Mouse (Mus musculus) gastrocnemius, postnatal 10 days (tissue): Measurements from ENCODE around the gene Mcoln2. TPM values are rescaled to one million over a fixed set of nuclear protein-coding genes. Genes with fewer than 3 reads are reported as not detected.
A peak's percentile ranks its signal among the peaks of the same experiment; 100 is the strongest.

Experiments used
- DNase-seq: peaks from one replicate; pipeline ENCODE4 v3.0.0; 2021; ENCODE audit warnings: mixed read lengths
- total RNA-seq, 2 experiments: library from RNA; stranded (reverse); gene quantifications; 2 replicates each; pipeline ENCODE4 v1.2.3; 2021

The Mcoln2 gene
- total RNA-seq, 2 experiments from 2014 or later, result 0.14 to 0.54 TPM

DNA sequence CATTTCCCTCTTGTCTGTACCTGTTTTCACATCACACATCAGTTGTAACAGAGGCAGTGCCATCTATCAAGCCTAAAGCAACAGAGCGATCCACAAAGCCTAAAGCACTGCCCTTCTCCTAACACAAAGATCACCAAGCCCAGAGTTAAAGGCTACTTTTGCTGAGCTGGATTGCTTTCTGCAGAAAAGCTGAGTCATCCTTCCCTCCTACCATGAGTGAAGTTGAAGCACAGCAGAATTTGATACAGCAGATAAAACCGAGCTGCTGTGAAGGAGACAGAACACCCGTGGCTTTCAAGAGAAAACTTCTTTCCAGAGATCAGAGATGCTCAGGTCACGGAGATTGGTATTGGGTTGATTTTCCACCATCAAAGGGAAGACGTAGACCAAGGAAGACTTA, 3.5 kb upstream of the Mcoln2 start:
- DNase-seq, result no peak

DNA sequence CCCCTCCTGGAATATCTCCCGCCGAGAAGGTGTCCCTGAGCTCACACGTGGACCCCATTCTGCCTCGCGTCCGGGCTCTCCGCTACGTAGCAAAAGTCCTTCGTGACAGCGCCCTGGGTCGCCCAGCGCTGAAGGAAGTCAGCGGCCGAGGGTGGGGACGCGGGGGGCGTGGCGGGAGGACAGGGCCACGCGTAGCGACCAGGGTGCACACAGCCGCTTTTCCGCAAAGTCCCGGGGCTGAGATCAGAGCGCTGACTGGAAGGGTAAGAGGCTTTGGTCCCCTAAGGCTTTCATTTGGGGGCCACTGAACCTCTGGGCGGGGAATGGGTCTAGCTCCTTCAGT, 396 bp downstream of the Mcoln2 start:
- DNase-seq, result peak; percentile 57

DNA sequence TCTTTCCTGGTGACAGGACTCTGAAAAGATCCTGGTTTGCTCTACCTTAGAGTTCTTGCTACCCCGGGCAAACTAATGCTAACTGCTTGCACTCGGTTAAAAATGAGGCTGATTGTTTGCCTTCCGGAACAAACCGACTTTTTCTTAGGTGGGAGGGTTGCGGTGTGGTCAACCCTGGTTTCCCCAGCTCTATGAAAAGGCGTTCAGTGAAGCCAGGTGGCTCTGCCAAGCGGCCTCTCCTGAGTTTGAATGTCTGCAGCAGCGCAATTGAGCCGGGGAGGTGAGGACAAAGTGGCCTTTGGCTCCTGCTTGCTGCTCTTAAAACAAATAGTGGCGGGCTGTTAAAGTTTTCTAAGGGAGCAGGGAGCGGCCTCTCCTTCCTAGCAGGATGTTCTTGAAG, 927 bp downstream of the Mcoln2 start:
- DNase-seq, result no peak

DNA sequence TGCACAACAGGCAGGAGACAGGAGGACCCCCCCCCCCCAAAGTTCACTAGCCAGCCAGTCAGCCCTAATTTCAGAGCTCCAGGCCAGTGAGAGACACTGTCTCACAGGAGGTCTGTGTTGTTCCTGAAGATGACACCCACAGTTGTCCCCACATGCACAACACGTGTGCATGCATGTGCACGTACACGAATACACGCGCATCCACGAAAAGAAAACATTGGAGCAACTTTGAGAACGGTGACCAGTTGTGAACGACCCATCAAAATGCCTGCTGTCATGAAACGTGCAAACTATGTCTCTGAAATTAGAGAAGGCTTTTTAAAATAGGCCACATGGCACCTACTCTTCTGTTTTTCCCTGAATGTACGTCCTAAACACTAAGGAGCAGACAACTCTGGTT, 1.7 kb downstream of the Mcoln2 start:
- no peak for DNase-seq

DNA sequence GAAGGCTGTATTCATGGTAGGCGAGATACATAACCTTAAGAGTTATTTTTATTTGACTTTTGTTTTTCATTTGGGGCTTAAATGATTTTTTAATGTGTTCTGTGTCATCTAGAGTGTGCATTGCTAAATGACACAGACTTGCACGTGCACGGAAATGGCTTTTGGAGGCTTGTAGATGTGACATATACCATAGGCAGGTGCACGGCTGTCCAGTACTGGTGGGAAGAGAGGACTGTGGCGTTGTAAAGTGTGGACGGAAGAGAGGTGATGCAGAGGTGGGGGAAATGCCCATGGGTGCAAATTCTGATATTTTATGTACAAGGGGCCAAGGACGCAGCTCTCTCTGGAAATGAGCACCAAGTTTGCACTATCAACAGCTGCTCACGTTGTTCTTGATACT, 2.1 kb downstream of the Mcoln2 start:
- DNase-seq, result no peak

DNA sequence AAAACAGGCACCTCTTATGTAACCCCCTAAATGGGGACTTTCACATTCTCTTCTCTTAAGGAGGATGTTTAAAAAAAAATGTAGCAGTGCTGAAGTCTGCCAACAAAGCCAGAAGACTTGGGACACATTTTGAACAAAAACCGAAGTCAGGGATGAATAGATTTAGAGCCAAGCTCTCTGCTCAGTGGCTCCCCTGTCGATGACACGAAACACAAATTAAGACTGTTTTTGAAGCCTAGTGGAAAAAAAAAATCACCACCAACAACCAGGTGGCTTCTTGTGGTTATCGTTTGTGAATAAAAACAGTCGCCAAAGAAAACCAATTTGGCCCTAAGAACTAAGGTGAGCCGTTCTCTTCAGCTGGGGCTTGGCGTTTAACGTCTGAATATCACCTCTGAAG, 2.7 kb downstream of the Mcoln2 start:
- no peak for DNase-seq

DNA sequence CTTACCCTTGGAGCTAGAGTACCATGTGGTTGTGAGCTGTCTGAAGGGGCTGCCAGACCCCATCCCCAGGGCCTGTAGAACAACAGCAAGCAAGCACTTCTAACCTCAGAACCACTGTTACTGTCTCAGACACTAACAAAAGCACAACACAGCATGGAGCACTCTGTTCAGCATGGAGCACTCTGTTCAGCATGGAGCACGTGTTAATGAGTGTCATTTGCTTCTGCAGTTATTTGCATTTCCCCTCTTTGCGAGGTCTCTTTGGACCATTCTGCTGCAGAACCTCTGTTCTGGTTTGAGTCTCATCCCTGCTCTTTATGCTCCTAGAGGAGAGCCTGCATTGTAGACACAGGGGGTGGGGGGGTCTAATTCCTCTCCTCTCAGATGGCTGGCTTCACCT, 3.3 kb downstream of the Mcoln2 start:
- no peak for DNase-seq

DNA sequence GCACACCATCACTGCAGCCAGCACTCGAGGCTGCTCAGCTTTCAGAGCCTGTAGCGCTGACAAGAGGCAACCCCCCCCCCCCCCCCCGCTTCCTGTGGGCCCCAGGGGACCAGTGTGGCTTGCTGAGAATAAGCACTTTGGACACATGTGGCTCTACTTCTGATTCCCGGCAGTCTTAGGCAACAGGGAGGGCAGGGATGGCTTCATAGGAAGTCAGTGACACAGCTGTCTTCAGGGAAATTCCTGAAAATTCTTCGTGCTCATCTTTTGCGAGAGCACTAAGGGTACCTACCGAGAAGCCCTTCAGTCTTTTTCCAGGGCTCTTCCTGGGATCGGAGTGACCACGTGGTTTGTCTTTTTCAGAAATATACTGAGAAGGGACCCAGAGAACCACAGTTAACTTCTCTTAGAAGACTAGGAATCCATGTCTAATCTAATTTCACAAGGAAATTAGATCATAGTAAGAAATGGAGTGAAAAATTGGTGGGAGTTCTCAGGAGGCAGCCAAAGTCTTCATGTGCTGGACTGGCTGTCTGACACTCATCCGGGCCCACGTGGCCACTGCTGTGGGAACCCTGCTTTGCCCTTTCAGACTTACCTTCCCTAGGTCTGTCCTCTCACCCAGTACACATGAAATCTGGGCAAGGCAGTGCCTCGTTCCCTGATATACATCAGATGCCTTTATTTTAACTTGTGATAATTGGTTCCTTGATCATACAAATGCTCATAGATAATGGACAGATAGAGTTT, 4.4 kb downstream of the Mcoln2 start:
- DNase-seq, result no peak

DNA sequence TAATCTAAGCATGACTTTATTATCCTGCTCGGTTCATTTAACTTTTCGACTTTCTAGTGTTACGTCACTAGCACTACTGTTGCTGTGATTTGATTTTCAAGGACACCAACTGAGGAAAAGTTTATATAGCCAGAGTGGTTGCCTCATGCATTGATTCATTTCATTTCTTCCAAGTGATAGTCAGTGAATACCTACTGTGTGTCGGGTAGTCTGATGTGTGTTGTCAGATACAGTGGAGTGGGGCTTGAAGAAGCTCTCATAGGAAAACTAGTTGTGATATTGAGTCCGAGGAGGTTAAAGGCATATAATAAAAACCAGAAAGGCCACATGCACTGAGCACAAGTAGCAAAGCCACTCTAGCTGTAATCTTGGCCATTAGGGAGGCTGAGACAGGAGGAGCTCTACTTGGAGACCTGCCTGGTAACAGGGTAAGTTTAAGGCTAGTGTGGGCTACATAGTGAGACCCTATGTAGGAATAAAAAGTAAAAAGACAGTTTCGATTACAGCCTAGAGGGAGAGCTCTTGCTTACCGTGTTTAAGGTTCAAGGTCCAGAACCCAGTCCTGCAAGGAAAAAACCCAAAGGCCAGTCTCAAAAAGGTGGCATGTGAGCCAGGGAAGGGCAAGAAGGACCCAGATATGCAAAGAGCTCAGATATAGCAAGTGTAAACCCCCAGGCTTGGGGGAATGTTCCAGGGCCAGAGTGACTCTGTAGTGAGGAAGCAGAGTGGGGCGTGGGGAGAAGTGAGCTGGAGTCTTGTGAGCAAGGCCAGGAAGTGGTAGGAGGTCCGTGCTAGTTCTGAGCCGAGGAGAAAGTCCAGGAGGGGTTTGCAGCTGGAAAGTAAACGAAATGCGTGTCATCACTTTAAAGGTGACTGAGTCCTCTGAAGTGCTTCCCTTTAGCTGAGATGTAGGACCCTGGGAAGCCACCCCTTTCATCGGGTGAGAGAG, 6.3 kb downstream of the Mcoln2 start:
- DNase-seq, result no peak

DNA sequence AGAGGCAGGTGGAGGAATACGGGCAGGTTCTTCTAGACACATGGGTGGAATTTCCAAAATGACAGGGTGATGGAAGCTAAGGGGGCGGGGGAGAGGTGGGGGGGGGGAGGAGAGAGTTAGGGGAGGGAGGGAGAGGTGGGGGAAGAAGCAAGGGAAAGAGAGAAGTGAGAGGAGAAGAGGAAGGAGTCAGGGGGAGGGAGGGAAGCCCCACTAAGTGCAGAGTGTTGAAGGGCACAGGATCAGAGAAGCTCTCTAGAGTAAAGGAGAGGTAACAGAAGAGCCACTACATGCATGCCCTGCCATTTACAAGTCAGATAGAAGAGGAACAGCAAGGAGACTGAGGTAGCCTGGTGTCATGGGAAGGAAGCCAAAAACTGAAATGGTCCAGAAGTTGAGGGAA, 7.2 kb downstream of the Mcoln2 start:
- DNase-seq, result no peak

DNA sequence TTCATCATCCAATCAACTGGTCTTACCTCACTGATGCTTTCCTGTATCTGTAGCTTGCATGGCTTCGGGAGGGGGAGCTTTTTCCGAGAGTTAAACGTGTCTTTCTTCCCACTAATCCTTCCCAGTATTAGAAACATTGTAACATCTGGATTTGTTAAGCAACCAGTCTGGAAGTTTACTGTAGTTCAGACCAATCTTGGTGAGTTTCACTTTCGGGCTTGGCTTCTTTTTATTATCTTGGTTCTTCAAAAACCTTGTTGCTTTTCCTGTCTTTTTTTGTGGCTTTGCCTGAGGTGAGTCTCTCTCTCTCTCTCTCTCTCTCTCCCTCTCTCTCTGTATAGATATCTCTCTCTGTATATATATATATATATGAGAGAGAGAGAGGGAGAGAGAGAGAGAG, 8.4 kb downstream of the Mcoln2 start:
- no peak for DNase-seq

DNA sequence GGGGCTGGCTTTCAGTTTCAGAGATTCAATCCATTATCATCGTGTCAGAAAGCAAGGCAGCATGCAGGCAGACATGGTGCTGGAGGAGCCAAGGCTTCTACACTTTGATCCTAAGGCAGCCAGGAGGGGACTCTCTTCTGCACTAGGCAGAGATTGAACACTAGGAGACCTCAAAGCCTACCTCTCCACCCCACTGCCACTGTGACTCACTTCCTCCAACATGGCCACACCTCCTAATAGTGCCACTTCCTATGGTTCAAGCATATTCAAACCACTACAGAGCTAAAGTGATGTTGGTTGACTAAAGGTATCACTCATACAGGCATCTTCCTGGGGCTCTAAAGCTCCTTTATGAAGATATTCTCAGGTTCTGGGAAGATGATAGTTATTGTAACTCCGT, 9.7 kb downstream of the Mcoln2 start:
- DNase-seq, result no peak

DNA sequence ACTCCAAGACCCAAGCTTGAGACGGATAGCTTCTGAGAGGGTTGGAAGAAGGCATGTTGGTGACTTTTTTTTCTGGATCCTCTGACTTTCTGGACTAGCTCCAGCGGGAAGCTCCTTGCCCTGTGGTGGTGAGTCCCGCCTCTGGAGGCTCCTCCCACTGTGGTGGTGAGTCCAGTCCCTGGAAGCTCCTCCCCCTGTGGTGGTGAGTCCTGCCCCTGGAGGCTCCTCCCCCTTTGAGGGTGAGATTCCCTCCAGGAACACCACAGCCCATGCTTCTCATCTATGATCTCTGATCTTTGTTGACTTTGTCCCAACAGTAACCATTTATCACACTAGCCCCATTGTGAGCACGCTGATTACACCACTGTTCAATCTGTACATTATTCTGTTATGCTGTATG, 12.6 kb downstream of the Mcoln2 start:
- no peak for DNase-seq

DNA sequence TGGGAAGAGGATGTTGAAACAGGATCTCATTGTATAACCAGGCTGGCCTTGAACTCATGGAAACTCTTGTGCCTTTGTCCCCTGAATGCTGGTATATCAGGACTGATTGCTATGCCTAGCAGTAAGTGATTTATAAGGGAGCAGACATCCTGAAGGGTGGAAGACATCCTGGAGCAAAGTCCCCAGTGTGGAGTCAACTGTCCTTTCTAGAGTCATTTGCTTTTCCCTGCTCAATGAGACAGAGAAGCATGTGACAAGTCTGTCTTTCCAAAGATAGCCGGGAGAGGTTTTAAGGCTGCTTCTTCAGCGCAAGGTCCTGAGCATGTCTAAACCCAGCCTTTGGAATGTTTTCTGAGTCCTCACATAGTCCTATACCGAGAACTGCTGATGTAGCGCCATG, 19.7 kb downstream of the Mcoln2 start:
- no peak for DNase-seq

DNA sequence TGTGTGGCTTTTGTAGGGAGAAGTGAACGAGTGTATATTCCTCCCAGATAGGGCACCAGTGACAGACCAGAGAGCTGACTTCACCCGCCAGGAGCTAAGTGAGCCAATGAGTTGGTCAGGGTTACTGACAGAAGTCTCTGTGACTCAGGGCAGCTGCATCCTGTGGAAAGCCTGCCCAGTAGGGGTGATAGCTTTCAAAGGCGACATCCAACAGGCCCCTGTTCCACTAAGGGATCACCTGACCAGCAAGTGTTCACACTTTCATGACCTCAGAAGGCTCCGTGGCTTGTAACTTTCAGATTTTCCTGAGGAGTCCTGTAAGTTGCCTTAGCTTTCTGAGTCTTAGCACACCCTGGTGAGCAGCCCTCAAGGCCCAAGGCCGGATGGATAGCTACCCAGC, 23.4 kb downstream of the Mcoln2 start:
- DNase-seq, result no peak

DNA sequence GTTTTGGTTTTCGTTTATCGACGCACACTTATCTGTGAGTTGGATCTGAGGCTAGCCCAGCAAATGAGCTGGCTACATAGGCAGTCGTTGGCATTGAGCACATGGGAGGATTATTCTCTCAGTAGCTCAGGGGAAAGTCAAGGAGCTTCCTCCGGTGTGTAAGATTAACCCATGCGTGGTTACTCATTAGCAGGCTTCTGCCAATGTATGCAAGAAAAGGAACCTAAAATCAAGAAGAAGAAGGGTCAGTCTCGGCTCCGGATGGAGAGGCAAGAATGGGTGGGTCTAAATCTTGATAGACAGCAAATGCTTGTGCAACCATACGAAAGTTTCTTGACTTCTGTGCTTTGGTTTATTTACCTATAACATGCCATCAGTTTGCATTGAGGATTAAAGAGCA, 24.6 kb downstream of the Mcoln2 start:
- no peak for DNase-seq

DNA sequence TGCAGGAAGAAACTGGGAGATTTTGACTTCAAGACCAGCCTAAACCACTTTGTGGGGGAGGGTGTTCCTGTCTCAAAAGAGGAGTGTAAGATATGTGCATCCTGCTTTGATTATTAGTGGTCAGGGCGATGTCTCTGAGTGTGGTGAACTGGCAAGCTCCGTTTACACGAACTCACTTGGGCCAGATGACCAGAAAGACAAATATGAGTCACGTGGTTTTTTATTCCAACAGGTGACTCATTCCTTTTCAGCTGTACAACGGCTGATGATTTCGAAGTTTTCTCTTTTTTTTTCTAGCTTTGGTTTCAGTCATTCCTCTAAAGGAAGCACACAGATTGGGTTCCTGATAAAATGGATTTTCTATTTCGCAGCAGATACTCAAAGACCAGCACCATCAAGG, 27.7 kb downstream of the Mcoln2 start:
- DNase-seq, result no peak

DNA sequence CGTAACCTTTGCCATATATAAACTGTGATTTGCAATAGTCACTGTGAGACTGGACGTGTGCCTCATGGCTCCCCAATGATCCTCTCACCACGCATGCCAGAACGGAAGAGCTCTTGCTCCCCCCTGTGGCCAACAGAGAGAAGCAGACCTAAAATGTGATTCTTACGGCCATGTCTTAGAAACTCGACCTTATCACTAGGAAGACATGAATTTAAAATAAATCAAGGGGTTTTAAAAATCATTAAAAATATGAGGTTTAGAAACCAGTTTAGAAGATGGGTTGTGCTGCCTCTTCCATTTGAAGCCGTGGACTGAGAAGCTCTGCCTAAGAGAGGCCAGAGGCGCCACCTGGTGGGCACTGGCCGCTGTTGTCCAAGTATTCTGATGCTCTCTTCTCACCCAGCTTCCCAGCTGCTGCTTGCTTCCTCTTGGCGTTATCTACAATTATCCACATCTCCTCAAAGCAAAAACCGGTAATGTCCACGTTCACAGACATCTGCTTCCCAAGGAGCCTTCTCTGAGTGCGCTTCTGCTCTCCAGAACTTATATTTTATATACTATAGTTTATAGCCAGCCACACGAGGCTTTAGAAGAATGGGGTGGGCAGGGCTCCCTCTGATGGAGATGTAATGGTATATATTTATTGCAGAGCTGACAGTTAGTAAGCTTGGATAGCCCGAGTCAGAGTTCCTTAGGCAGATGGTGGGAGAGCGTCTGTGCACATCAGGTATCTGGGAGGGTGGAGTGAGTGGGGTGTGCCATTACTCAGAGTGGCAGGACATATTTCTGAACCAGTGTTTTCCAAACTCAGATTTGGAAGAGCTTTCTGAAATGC, 28.3 kb downstream of the Mcoln2 start:
- DNase-seq, result peak; percentile 86

DNA sequence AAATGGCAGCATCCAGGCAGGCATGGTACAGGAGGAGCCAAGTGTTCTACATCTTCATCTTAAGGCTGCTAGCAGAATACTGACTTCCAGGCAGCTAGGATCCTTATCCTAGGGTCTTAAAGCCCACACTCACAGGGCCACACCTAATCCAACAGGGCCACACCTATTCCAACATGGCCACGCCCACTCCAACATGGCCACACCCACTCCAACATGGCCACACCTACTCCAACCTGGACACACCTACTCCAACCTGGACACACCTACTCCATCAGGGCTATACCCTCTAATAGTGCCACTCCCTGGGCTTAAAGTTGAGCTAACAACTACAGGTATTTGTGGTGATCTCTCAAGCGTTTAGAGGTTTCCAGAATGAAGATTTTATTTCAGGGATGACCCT, 30.7 kb downstream of the Mcoln2 start:
- no peak for DNase-seq

DNA sequence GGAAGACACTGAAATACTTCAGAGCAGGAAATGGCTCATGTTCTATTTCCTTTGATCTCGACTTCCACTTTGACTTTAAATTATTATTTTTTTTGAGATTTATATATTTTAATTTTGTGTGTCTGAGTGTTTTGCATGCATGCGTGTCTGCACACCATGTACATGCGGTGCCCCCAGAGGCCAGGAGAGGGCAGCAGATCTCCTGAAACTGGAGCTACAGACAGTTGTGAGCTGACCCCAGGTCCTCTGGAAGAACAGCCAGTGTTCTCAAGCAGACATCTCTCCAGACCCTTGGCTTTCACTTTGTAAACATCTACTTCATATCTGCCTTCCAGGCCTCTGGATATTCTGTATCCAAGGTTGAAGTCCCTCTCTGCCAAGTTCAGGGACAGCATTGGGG, 31.4 kb downstream of the Mcoln2 start:
- DNase-seq, result peak; percentile 63

DNA sequence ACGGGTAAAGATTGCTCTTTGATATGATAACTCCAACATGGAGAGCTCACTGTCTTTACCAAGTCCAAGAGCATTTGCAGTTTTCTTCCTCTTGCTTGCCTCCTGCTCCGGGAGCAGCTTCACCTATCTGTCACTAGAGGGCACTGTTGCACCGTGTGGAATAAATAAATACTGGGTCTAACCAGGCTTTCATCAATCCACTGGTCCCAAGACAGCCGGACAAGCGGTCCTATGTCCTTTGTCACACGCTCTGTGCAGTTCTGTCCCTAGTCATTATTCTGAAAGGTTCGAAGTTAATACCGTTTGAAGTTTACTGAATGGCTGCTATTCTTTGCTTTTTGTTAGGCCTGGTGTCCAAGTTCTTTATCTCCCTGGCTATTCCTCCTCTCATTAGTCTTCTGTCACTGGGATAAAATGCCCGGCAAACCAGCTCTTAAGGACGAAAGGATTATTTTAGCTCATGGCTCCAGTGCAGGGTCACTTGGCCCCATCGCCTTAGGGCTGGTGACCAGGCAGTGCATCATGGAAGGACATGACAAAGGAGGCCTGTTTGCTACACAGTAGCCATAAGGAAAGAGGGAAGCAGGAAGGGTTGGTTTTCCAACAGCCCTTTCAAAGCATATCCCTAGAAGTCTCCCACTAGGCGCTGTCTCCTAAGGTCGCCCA, 35.5 kb downstream of the Mcoln2 start:
- DNase-seq, result peak; percentile 45

DNA sequence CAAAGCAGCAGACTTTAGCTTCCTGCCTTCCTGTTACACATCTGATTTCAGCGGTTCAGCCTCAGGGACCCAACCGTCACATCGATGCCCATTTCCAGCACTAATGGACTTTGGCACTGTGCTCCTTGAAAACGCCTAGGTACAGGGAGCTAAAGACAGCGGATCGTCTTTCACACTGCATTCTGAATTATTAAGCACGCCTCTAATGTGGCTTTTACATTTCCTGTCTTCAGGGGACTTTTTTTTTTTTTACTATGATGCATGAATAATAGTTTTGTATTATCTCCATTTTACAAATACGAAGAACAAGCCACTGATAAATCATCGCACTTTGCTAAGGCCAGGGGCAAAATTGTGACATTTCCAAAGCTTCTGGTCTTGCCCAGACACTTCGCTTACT, 36.4 kb downstream of the Mcoln2 start:
- no peak for DNase-seq
